Mouse (Mus musculus) stomach, embryonic 14.5 days (tissue): ENCODE results near the gene Abcd3. TPM values are rescaled to one million over a fixed set of nuclear protein-coding genes. Genes with fewer than 3 reads are reported as not detected.
A peak's percentile ranks its signal among the peaks of the same experiment; 100 is the strongest.
"Not testable (repeated sequence)": the region's sequence is repeated elsewhere in the genome, so short reads cannot be mapped to it uniquely, and the experiment has no call there.

Source experiments
- ATAC-seq: fragments of 200-750 bp; cut with Nextera tagmentation; 2 replicates; pipeline ENCODE4 v1.8.0; 2017; ENCODE audit warnings: low read depth, moderate TSS enrichment; ENCODE audit not compliant: insufficient number of reproducible peaks, insufficient read depth, low FRiP score
- H3K27ac ChIP-seq: fragments of 300-500 bp; sonication (generic); 2 replicates; pipeline ENCODE4 v1.5.1; 2014; ENCODE audit warnings: mild to moderate bottlenecking, low read length, moderate library complexity, mixed read lengths
- H3K27me3 ChIP-seq: fragments of 300-500 bp; sonication (generic); 2 replicates; pipeline ENCODE4 v1.6.1; 2014; ENCODE audit warnings: low read length, control low read depth, mixed read lengths; ENCODE audit not compliant: control insufficient read depth, insufficient read depth
- H3K36me3 ChIP-seq: fragments of 300-500 bp; sonication (generic); 2 replicates; pipeline ENCODE4 v1.6.1; 2014; ENCODE audit warnings: mild to moderate bottlenecking, control low read depth, low read length, moderate library complexity, mixed read lengths; ENCODE audit not compliant: control insufficient read depth, insufficient read depth
- H3K4me1 ChIP-seq: fragments of 300-500 bp; sonication (generic); 2 replicates; pipeline ENCODE4 v1.6.1; 2014; ENCODE audit warnings: low read length, control low read depth, mixed read lengths; ENCODE audit not compliant: control insufficient read depth, insufficient read depth
- H3K4me2 ChIP-seq: fragments of 300-500 bp; sonication (generic); replicated peaks from 2 replicates; pipeline ENCODE4 v1.6.1; 2014; ENCODE audit warnings: low read depth, low read length, control low read depth
- H3K4me3 ChIP-seq: fragments of 300-500 bp; sonication (generic); 2 replicates; pipeline ENCODE4 v1.5.1; 2014; ENCODE audit warnings: low read depth, low read length, control low read depth
- H3K9ac ChIP-seq: fragments of 300-500 bp; sonication (generic); replicated peaks from 2 replicates; pipeline ENCODE4 v1.6.1; 2014; ENCODE audit warnings: low read depth, mild to moderate bottlenecking, control low read depth, low read length, moderate library complexity, mixed read lengths
- H3K9me3 ChIP-seq: fragments of 300-500 bp; sonication (generic); 2 replicates; pipeline ENCODE4 v1.6.1; 2016; ENCODE audit warnings: low read depth, low read length, control low read depth; ENCODE audit not compliant: control insufficient read depth
- WGBS: fragments of 180-500 bp; shearing (Covaris S2); extraction: QIAGEN DNeasy Blood & Tissue Kit; methylation state at CpG from one replicate; pipeline ENCODE4 v1.1.7; 2014; 5-methylcytosine and 5-hydroxymethylcytosine counted together
- polyA plus RNA-seq: library from polyadenylated mRNA; unstranded; fragments of >200 nt; fragmentation: Nextera tagmentation; extraction: Ambion mirVana; gene quantifications from 2 replicates; pipeline ENCODE4 v1.2.1, GENCODE M21; 2014

Abcd3 gene
- polyA plus RNA-seq, 1 experiment from 2014 or later: 86.2 TPM

- Histone ChIP-seq H3K4me3 (no peak overlapping the region), H3K9me3 (no peaks in the 10 kb centered on the region), H3K9ac (no peak overlapping the region), H3K27ac (no peak overlapping the region), H3K4me2 (no peak overlapping the region), H3K27me3 (no peaks in the 10 kb centered on the region), H3K4me1 (no peaks in the 10 kb centered on the region), H3K36me3 (peaks cover 55% of the 10 kb centered on the region)
- ATAC-seq: no peak
- 83% methylated on average over 5 of the region's 5 CpGs for WGBS
These were observed 48.3 kb downstream of the Abcd3 start for GRCm38 (mm10) chr3:121766818-121767217.

- Histone ChIP-seq H3K4me2 (no peak overlapping the region), H3K4me3 (no peak overlapping the region), H3K9ac (no peak overlapping the region), H3K27ac (no peak overlapping the region), H3K4me1 (no peaks in the 10 kb centered on the region), H3K27me3 (no peaks in the 10 kb centered on the region), H3K9me3 (no peaks in the 10 kb centered on the region), H3K36me3 (peaks cover 51% of the 10 kb centered on the region)
- no peak for ATAC-seq
These were observed 49.1 kb downstream of the Abcd3 start for GRCm38 (mm10) chr3:121766048-121766447.

- no peak overlapping the region for H3K4me3 ChIP-seq
- no peak for ATAC-seq
- WGBS: 63% methylated on average over 4 of the region's 4 CpGs
These were observed 52.8 kb downstream of the Abcd3 start for GRCm38 (mm10) chr3:121762056-121762852.

GRCm38 (mm10) chr3:121758373-121758772 lies 56.7 kb downstream of the Abcd3 start:
- Histone ChIP-seq H3K27me3 (no peaks in the 10 kb centered on the region), H3K27ac (peak overlapping the region; percentile 4; the same call in 1 of the 2 replicates), H3K4me1 (0 out of 2 replicates have a peak, but pooled peaks cover 4% of the 10 kb centered on the region), H3K4me3 (no peak overlapping the region), H3K9me3 (no peaks in the 10 kb centered on the region), H3K4me2 (no peak overlapping the region), H3K9ac (no peak overlapping the region), H3K36me3 (peaks cover 9% of the 10 kb centered on the region; the same call in 1 of the 2 replicates)
- 14% methylated on average over 7 of the region's 7 CpGs for WGBS
- ATAC-seq: 0 out of 2 replicates have a peak, but pooled peaks have one; percentile 63

More at GRCm38 (mm10) chr3:121762056-121762852, 52.8 kb downstream of the Abcd3 start:
- Histone ChIP-seq H3K36me3 (peaks cover 31% of the 10 kb centered on the region), H3K4me1 (0 out of 2 replicates have a peak, but pooled peaks cover 4% of the 10 kb centered on the region), H3K4me2 (no peak overlapping the region), H3K27ac (no peak overlapping the region), H3K27me3 (no peaks in the 10 kb centered on the region), H3K9me3 (no peaks in the 10 kb centered on the region), H3K9ac (no peak overlapping the region)

GRCm38 (mm10) chr3:121755152-121755551 lies 60.0 kb downstream of the Abcd3 start:
- no peak overlapping the region for H3K4me3 ChIP-seq
- no peak overlapping the region for H3K9ac ChIP-seq
- no peak for ATAC-seq
- H3K36me3 ChIP-seq: 0 out of 2 replicates have a peak, but pooled peaks cover 3% of the 10 kb centered on the region
- WGBS: 37% methylated on average over 3 of the region's 3 CpGs
- H3K9me3 ChIP-seq: no peaks in the 10 kb centered on the region
- 0 out of 2 replicates have a peak, but pooled peaks cover 4% of the 10 kb centered on the region for H3K4me1 ChIP-seq
- H3K27me3 ChIP-seq: no peaks in the 10 kb centered on the region
- H3K4me2 ChIP-seq: no peak overlapping the region
- no peak overlapping the region for H3K27ac ChIP-seq

GRCm38 (mm10) chr3:121754319-121755090 lies 60.6 kb downstream of the Abcd3 start:
- WGBS: 74% methylated on average over 10 of the region's 10 CpGs
- not testable (repeated sequence) for H3K9me3 ChIP-seq, H3K27me3 ChIP-seq, H3K4me3 ChIP-seq, H3K36me3 ChIP-seq, H3K9ac ChIP-seq, ATAC-seq, H3K4me2 ChIP-seq, H3K4me1 ChIP-seq, H3K27ac ChIP-seq

GRCm38 (mm10) chr3:121741186-121741848 lies 73.8 kb downstream of the Abcd3 start:
- H3K9me3 ChIP-seq, H3K4me1 ChIP-seq, H3K36me3 ChIP-seq, H3K27me3 ChIP-seq, H3K27ac ChIP-seq, H3K4me2 ChIP-seq, ATAC-seq, H3K9ac ChIP-seq, H3K4me3 ChIP-seq: not testable (repeated sequence)
- 89% methylated on average over 4 of the region's 4 CpGs for WGBS

- WGBS: 21% methylated on average over 17 of the region's 17 CpGs
- H3K4me3 ChIP-seq: no peak overlapping the region
- H3K36me3 ChIP-seq: no peaks in the 10 kb centered on the region
- ATAC-seq: no peak
- H3K27me3 ChIP-seq: no peaks in the 10 kb centered on the region
- H3K27ac ChIP-seq: no peak overlapping the region
- H3K4me2 ChIP-seq: no peak overlapping the region
- no peaks in the 10 kb centered on the region for H3K9me3 ChIP-seq
- peaks cover 3% of the 10 kb centered on the region; the same call in 1 of the 2 replicates for H3K4me1 ChIP-seq
- H3K9ac ChIP-seq: no peak overlapping the region
These were observed 75.5 kb downstream of the Abcd3 start for GRCm38 (mm10) chr3:121739489-121740213.
